Mouse (Mus musculus): ENCODE results near the gene Disp1. TPM values are rescaled to one million over a fixed set of nuclear protein-coding genes. Genes with fewer than 3 reads are reported as not detected.

The Disp1 gene
- total and polyA plus RNA-seq, 2 experiments from 2014 or later, result 6.3 to 7.2 TPM

- Histone ChIP-seq H3K27ac (ENCODE audit: low read depth, low read length) (no peak overlapping the region), H3K9me3 (ENCODE audit: low read length) (no peaks in the 10 kb centered on the region), H3K4me3 (ENCODE audit: low read depth, low read length) (no peak overlapping the region), H3K27me3 (ENCODE audit: insufficient read depth, low read length) (no peaks in the 10 kb centered on the region), H3K9ac (no peak overlapping the region), H3K4me1 (ENCODE audit: insufficient read depth) (no peaks in the 10 kb centered on the region), H3K4me2 (ENCODE audit: low read depth) (no peak overlapping the region), H3K36me3 (ENCODE audit: insufficient read depth) (peaks cover 2% of the 10 kb centered on the region; the same call in 1 of the 2 replicates)
- 94% methylated on average over 5 of the region's 5 CpGs for WGBS
- DNase-seq (no peak), ATAC-seq (no peak)
- no peak for TF ChIP-seq CTCF (IDR thresholded peaks at IDR 0.05; ENCODE audit: low read depth)
These were observed 54.6 kb downstream of the Disp1 start for GRCm38 (mm10) chr1:183166700-183167099.

DNA sequence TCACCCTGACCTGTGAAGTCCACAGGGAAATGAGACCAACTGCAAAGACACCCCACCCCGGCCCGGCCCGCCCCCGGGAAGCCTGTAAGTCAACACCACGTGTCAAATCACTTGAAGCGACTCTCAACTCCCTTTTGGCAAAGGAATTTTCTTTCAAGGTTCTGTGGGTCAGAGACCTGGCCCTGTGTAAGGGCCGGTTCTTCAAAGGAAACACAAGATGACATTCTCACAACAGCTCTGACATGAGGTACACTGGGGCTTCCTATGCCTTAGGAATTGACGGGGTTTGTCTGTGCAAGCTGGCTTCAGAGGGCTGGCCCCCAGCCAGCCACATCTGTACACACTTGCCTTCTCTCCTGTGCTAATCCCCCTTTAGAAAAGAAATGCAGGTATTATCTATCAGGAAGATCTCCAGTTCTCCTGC lies 56.7 kb downstream of the Disp1 start:
- ATAC-seq, result no peak
- Histone ChIP-seq H3K36me3 (ENCODE audit: insufficient read depth) (peaks cover 2% of the 10 kb centered on the region; the same call in 1 of the 2 replicates), H3K4me2 (ENCODE audit: low read depth) (no peak overlapping the region), H3K27me3 (ENCODE audit: insufficient read depth, low read length) (no peaks in the 10 kb centered on the region), H3K27ac (ENCODE audit: low read depth, low read length) (no peak overlapping the region), H3K9ac (no peak overlapping the region), H3K4me1 (ENCODE audit: insufficient read depth) (no peaks in the 10 kb centered on the region), H3K4me3 (ENCODE audit: low read depth, low read length) (no peak overlapping the region), H3K9me3 (ENCODE audit: low read length) (no peaks in the 10 kb centered on the region)
- WGBS, result 80% methylated on average over 8 of the region's 8 CpGs
- DNase-seq, result no peak
- TF ChIP-seq CTCF (IDR thresholded peaks at IDR 0.05; ENCODE audit: low read depth), result no peak

GRCm38 (mm10) chr1:183164190-183164580 lies 57.1 kb downstream of the Disp1 start:
- Histone ChIP-seq H3K4me2 (ENCODE audit: low read depth) (no peak overlapping the region), H3K27ac (ENCODE audit: low read depth, low read length) (no peak overlapping the region), H3K9me3 (ENCODE audit: low read length) (no peaks in the 10 kb centered on the region), H3K4me1 (ENCODE audit: insufficient read depth) (no peaks in the 10 kb centered on the region), H3K4me3 (ENCODE audit: low read depth, low read length) (no peak overlapping the region), H3K27me3 (ENCODE audit: insufficient read depth, low read length) (no peaks in the 10 kb centered on the region), H3K9ac (no peak overlapping the region), H3K36me3 (ENCODE audit: insufficient read depth) (peaks cover 2% of the 10 kb centered on the region; the same call in 1 of the 2 replicates)
- no peak for TF ChIP-seq CTCF (IDR thresholded peaks at IDR 0.05; ENCODE audit: low read depth)
- 91% methylated on average over 6 of the region's 6 CpGs for WGBS
- DNase-seq, result no peak
- no peak for ATAC-seq

- H3K4me3 ChIP-seq (ENCODE audit: low read depth, low read length), result no peak overlapping the region
- no peaks in the 10 kb centered on the region for H3K27me3 ChIP-seq (ENCODE audit: insufficient read depth, low read length)
- H3K9ac ChIP-seq, result no peak overlapping the region
- no peak overlapping the region for H3K4me2 ChIP-seq (ENCODE audit: low read depth)
- DNase-seq, result no peak
- H3K4me1 ChIP-seq (ENCODE audit: insufficient read depth), result no peaks in the 10 kb centered on the region
- ATAC-seq, result no peak
- peaks cover 2% of the 10 kb centered on the region; the same call in 1 of the 2 replicates for H3K36me3 ChIP-seq (ENCODE audit: insufficient read depth)
- no peak overlapping the region for H3K27ac ChIP-seq (ENCODE audit: low read depth, low read length)
- 90% methylated on average over 5 of the region's 5 CpGs for WGBS
- TF ChIP-seq CTCF (IDR thresholded peaks at IDR 0.05; ENCODE audit: low read depth), result no peak
- no peaks in the 10 kb centered on the region for H3K9me3 ChIP-seq (ENCODE audit: low read length)
These were observed 57.7 kb downstream of the Disp1 start for GRCm38 (mm10) chr1:183163512-183164189.

- H3K4me1 ChIP-seq (ENCODE audit: insufficient read depth), result no peaks in the 10 kb centered on the region
- no peaks in the 10 kb centered on the region for H3K27me3 ChIP-seq (ENCODE audit: insufficient read depth, low read length)
- H3K27ac ChIP-seq (ENCODE audit: low read depth, low read length), result no peak overlapping the region
- DNase-seq (no peak), ATAC-seq (no peak)
- TF ChIP-seq CTCF (IDR thresholded peaks at IDR 0.05; ENCODE audit: low read depth), result no peak
- H3K9me3 ChIP-seq (ENCODE audit: low read length), result no peaks in the 10 kb centered on the region
- no peak overlapping the region for H3K4me3 ChIP-seq (ENCODE audit: low read depth, low read length)
- no peak overlapping the region for H3K4me2 ChIP-seq (ENCODE audit: low read depth)
- 87% methylated on average over 11 of the region's 11 CpGs for WGBS
- no peak overlapping the region for H3K9ac ChIP-seq
- peaks cover 2% of the 10 kb centered on the region; the same call in 1 of the 2 replicates for H3K36me3 ChIP-seq (ENCODE audit: insufficient read depth)
These were observed 60.3 kb downstream of the Disp1 start for GRCm38 (mm10) chr1:183161057-183161456.

GRCm38 (mm10) chr1:183160188-183160587 lies 61.1 kb downstream of the Disp1 start:
- no peaks in the 10 kb centered on the region for H3K36me3 ChIP-seq (ENCODE audit: insufficient read depth)
- TF ChIP-seq CTCF (IDR thresholded peaks at IDR 0.05; ENCODE audit: low read depth), result no peak
- 83% methylated on average over 6 of the region's 6 CpGs for WGBS
- no peak overlapping the region for H3K4me3 ChIP-seq (ENCODE audit: low read depth, low read length)
- no peaks in the 10 kb centered on the region for H3K4me1 ChIP-seq (ENCODE audit: insufficient read depth)
- no peak for ATAC-seq
- no peak overlapping the region for H3K27ac ChIP-seq (ENCODE audit: low read depth, low read length)
- no peaks in the 10 kb centered on the region for H3K9me3 ChIP-seq (ENCODE audit: low read length)
- no peak overlapping the region for H3K4me2 ChIP-seq (ENCODE audit: low read depth)
- H3K9ac ChIP-seq, result no peak overlapping the region
- no peaks in the 10 kb centered on the region for H3K27me3 ChIP-seq (ENCODE audit: insufficient read depth, low read length)
- DNase-seq, result no peak

GRCm38 (mm10) chr1:183159183-183159582 lies 62.1 kb downstream of the Disp1 start:
- H3K36me3 ChIP-seq (ENCODE audit: insufficient read depth), result no peaks in the 10 kb centered on the region
- no peaks in the 10 kb centered on the region for H3K4me1 ChIP-seq (ENCODE audit: insufficient read depth)
- WGBS, result 66% methylated on average over 7 of the region's 7 CpGs
- ATAC-seq (no peak), DNase-seq (no peak)
- H3K4me2 ChIP-seq (ENCODE audit: low read depth), result no peak overlapping the region
- H3K27me3 ChIP-seq (ENCODE audit: insufficient read depth, low read length), result no peaks in the 10 kb centered on the region
- H3K4me3 ChIP-seq (ENCODE audit: low read depth, low read length), result no peak overlapping the region
- H3K9ac ChIP-seq, result no peak overlapping the region
- no peak overlapping the region for H3K27ac ChIP-seq (ENCODE audit: low read depth, low read length)
- H3K9me3 ChIP-seq (ENCODE audit: low read length), result no peaks in the 10 kb centered on the region
- no peak for TF ChIP-seq CTCF (IDR thresholded peaks at IDR 0.05; ENCODE audit: low read depth)
